10 mouse cellular contexts compared by ENCODE assay signal in genomic region chr8:109593117-109593788, GRCm38 (mm10). TPM values are rescaled to one million over a fixed set of nuclear protein-coding genes. Genes with fewer than 3 reads are reported as not detected.
DNase-seq lines count a peak whose midpoint lies in the region; TF ChIP-seq lines count a peak whose summit lies in the region.
"Had no signal": no experiment of that assay in that cellular context is flagged by ENCODE, and none has a peak within 500 bp of the region (broad histone marks: within the 10 kb centered on the region; RNA-seq: fewer than 3 reads in every experiment).

No protein-coding gene starts in this region.

- no peak for TF ChIP-seq POLR2A in heart, adult 2 months (IDR thresholded peaks at IDR 0.05; ENCODE audit: insufficient read depth, low read depth, low read length)

- H3K27me3 ChIP-seq in heart, adult 2 months (ENCODE audit: control insufficient read depth, insufficient read depth, low read length): no peaks in the 10 kb centered on the region

- H3K36me3 ChIP-seq in heart, adult 2 months (ENCODE audit: control insufficient read depth, insufficient read depth, low read length): no peaks in the 10 kb centered on the region

- TF ChIP-seq CTCF in heart, adult 2 months (IDR thresholded peaks at IDR 0.05): peak; percentile 63

- no peak overlapping the region for H3K4me3 ChIP-seq in heart, adult 2 months
- H3K4me3 ChIP-seq: megakaryocyte, embryonic 14.5 days had no signal

- no peaks in the 10 kb centered on the region for H3K4me1 ChIP-seq in heart, adult 2 months (ENCODE audit: control insufficient read depth, insufficient read depth, low read length)

- no peak overlapping the region for H3K9ac ChIP-seq in heart, adult 2 months (ENCODE audit: low read depth, low read length)

- intact Hi-C loops in heart, adult 2 months (cut with DNase I): no loop called here
- intact Hi-C loops in left cerebral cortex, postnatal 10 days (cut with DNase I): no loop called here

- no peak overlapping the region for H3K27ac ChIP-seq in heart, adult 2 months

- DNase-seq in heart, adult 2 months: no peak
- no peak for DNase-seq in heart, adult 9 months (ENCODE audit: low spot score in 2 of 2)
- DNase-seq in A20 (ENCODE audit: low read depth, low spot score): peak; percentile 56
- DNase-seq in adipocyte (ENCODE audit: low spot score): peak; percentile 73
- DNase-seq in lung, postnatal 10 days: peak; percentile 48
- no peak for DNase-seq in urinary bladder, postnatal 10 days (ENCODE audit: low spot score)
- no peak for DNase-seq in cerebellum, adult 9-11 months
- DNase-seq in left cerebral cortex, postnatal 10 days (ENCODE audit: extremely low spot score in 1 of 2, low spot score in 2 of 2): no peak

- no peaks in the 10 kb centered on the region for H3K79me2 ChIP-seq in heart, adult 2 months (replicated peaks; ENCODE audit: control insufficient read depth, insufficient read depth, low read length)

- 76% methylated on average over 6 of the region's 6 CpGs for WGBS in heart, adult 2 months

- no peak for TF ChIP-seq EP300 in heart, adult 2 months (IDR thresholded peaks at IDR 0.05; ENCODE audit: insufficient read depth, low read depth, low read length)

RNA-seq across cellular contexts. Expression of gene Hp, which starts 14.3 kb away (rescaled TPM):
- 1 to 10 TPM; 6.7 to 8.9 TPM for total RNA-seq in heart, adult 2 months (2021)
- 21.2 and 76.1 TPM in 2 replicates for polyA plus RNA-seq in heart, adult 2 months (2012; rRNA removed)
- total RNA-seq in left cerebral cortex, postnatal 10 days (2021): not detected

RNA-seq across cellular contexts. Expression of gene Dhodh, which starts 15.2 kb away (rescaled TPM):
- total RNA-seq in heart, adult 2 months (2021): 10 to 100 TPM; 13.4 to 16.8 TPM
- 13.8 and 17.9 TPM in 2 replicates for polyA plus RNA-seq in heart, adult 2 months (2012; rRNA removed)
- 10 to 100 TPM; 16.4 to 19.8 TPM for total RNA-seq in left cerebral cortex, postnatal 10 days (2021)

RNA-seq across cellular contexts. Expression of gene Pkd1l3, which starts 21.1 kb away (rescaled TPM):
- total RNA-seq in heart, adult 2 months (2021): under 1 TPM in 1 of 2 experiments, not detected in 1; 0.08 TPM
- 0.14 TPM in 1 of 2 replicates, not detected in the other for polyA plus RNA-seq in heart, adult 2 months (2012; rRNA removed)
- total RNA-seq in left cerebral cortex, postnatal 10 days (2021): under 1 TPM; 0.54 to 0.65 TPM
- polyA plus RNA-seq: heart, embryonic 14.5 days had no signal

RNA-seq across cellular contexts. Expression of gene Txnl4b, which starts 27.6 kb away (rescaled TPM):
- 1 to 10 TPM; 4.2 to 5.1 TPM for total RNA-seq in heart, adult 2 months (2021)
- polyA plus RNA-seq in heart, adult 2 months (2012; rRNA removed): 4.8 and 5.0 TPM in 2 replicates
- 10 to 100 TPM; 10.7 to 11.7 TPM for total RNA-seq in left cerebral cortex, postnatal 10 days (2021)

RNA-seq across cellular contexts. Expression of gene Dhx38, which starts 27.6 kb away (rescaled TPM):
- 10 to 100 TPM; 13.1 to 13.2 TPM for total RNA-seq in heart, adult 2 months (2021)
- polyA plus RNA-seq in heart, adult 2 months (2012; rRNA removed): 8.6 and 9.7 TPM in 2 replicates
- 10 to 100 TPM; 21.9 to 24.1 TPM for total RNA-seq in left cerebral cortex, postnatal 10 days (2021)

Comparison
In these comparisons a context has a peak if more than half of its experiments do, and no peak if none do; other contexts are left out.
1. DNase-seq: peak in A20 (single experiment), adipocyte (single experiment) and lung, postnatal 10 days (single experiment); none in heart, adult 2 months (0 of 2), heart, adult 9 months (0 of 2), urinary bladder, postnatal 10 days (single experiment), cerebellum, adult 9-11 months (single experiment) and left cerebral cortex, postnatal 10 days (0 of 2).
2. RNA of gene Hp, which starts 14.3 kb away (total RNA-seq): 6.7 to 8.9 TPM in heart, adult 2 months; not detected in left cerebral cortex, postnatal 10 days; every median in the first group is over 4 times any median in the second.